ENCODE assay signal across 8 mouse cellular contexts in genomic region chr13:47042024-47042633, GRCm38 (mm10). TPM values are rescaled to one million over a fixed set of nuclear protein-coding genes. Genes with fewer than 3 reads are reported as not detected.
DNase-seq lines count a peak whose midpoint lies in the region; ATAC-seq and TF ChIP-seq lines count a peak whose summit lies in the region.

No protein-coding gene starts in this region.

- H3K9me3 ChIP-seq in forebrain, embryonic 12.5 days = no peaks in the 10 kb centered on the region
- no peaks in the 10 kb centered on the region for H3K9me3 ChIP-seq in kidney, embryonic 14.5 days (ENCODE audit: control insufficient read depth, low read length)

- H3K36me3 ChIP-seq in liver, adult 2 months (ENCODE audit: control insufficient read depth, insufficient read depth, low read length) = peaks cover 6% of the 10 kb centered on the region
- H3K36me3 ChIP-seq in forebrain, embryonic 12.5 days (replicated peaks) = no peaks in the 10 kb centered on the region
- no peaks in the 10 kb centered on the region for H3K36me3 ChIP-seq in kidney, embryonic 14.5 days (ENCODE audit: control insufficient read depth, insufficient read depth, low read length)

- H3K4me2 ChIP-seq in forebrain, embryonic 12.5 days = peak overlapping the region; percentile 100
- peak overlapping the region; percentile 52 for H3K4me2 ChIP-seq in kidney, embryonic 14.5 days (replicated peaks; ENCODE audit: low read depth, low read length)

- H3K4me3 ChIP-seq in liver, adult 2 months (ENCODE audit: insufficient read depth, low read depth, low read length) = peak overlapping the region; percentile 57
- peak overlapping the region; percentile 85 for H3K4me3 ChIP-seq in forebrain, embryonic 12.5 days (replicated peaks)
- H3K4me3 ChIP-seq in kidney, embryonic 14.5 days (ENCODE audit: low read length) = peak overlapping the region; percentile 83; the same call in 1 of the 2 replicates

- DNase-seq in liver, adult 2 months (ENCODE audit: extremely low read depth, low read depth, low spot score) = peak; percentile 71
- DNase-seq in liver = no peak
- peak; percentile 15 for DNase-seq in naive thymus-derived CD4-positive, alpha-beta T cell, adult 2 months (ENCODE audit: low read depth)
- no peak for DNase-seq in spleen, postnatal 4 days (ENCODE audit: low spot score in 2 of 2)
- no peak for DNase-seq in left cerebral cortex, postnatal 4 days
- DNase-seq in thymus, postnatal 10 days (ENCODE audit: low spot score in 2 of 2) = no peak

- H3K79me2 ChIP-seq in liver, adult 2 months (ENCODE audit: control insufficient read depth, insufficient read depth, low read length) = peaks cover 15% of the 10 kb centered on the region; the same call in 1 of the 2 replicates

- H3K4me1 ChIP-seq in liver, adult 2 months (ENCODE audit: control insufficient read depth, insufficient read depth, low read length) = peaks cover 11% of the 10 kb centered on the region
- peaks cover 15% of the 10 kb centered on the region for H3K4me1 ChIP-seq in forebrain, embryonic 12.5 days
- peaks cover 6% of the 10 kb centered on the region; the same call in 1 of the 2 replicates for H3K4me1 ChIP-seq in kidney, embryonic 14.5 days (ENCODE audit: control insufficient read depth, insufficient read depth, low read length)

- WGBS in liver, adult 2 months = 6% methylated on average over 8 of the region's 8 CpGs
- WGBS in forebrain, embryonic 12.5 days = 51% methylated on average over 8 of the region's 8 CpGs
- 54% methylated on average over 8 of the region's 8 CpGs for WGBS in kidney, embryonic 14.5 days

- TF ChIP-seq POLR2A in liver, adult 2 months (IDR thresholded peaks at IDR 0.05; ENCODE audit: extremely low read depth, insufficient read depth, low read length) = no peak

- intact Hi-C loops in left cerebral cortex, postnatal 4 days (cut with DNase I) = no loop called here

- H3K27ac ChIP-seq in liver, adult 2 months (replicated peaks; ENCODE audit: insufficient read depth, low read depth, low read length) = peak overlapping the region; percentile 81
- peak overlapping the region; percentile 27; the same call in 1 of the 2 replicates for H3K27ac ChIP-seq in forebrain, embryonic 12.5 days
- H3K27ac ChIP-seq in kidney, embryonic 14.5 days (ENCODE audit: low read depth, low read length) = no peak overlapping the region

- no peak for TF ChIP-seq CTCF in liver, adult 2 months (IDR thresholded peaks at IDR 0.05; ENCODE audit: low read depth, low read length)

- ATAC-seq in forebrain, embryonic 12.5 days (ENCODE audit: low FRiP score) = no peak
- no peak for ATAC-seq in kidney, embryonic 14.5 days (ENCODE audit: low FRiP score, low TSS enrichment)

- H3K27me3 ChIP-seq in liver, adult 2 months (ENCODE audit: control insufficient read depth, insufficient read depth, low read length) = no peaks in the 10 kb centered on the region
- no peaks in the 10 kb centered on the region for H3K27me3 ChIP-seq in forebrain, embryonic 12.5 days
- no peaks in the 10 kb centered on the region for H3K27me3 ChIP-seq in kidney, embryonic 14.5 days (ENCODE audit: control insufficient read depth, insufficient read depth, low read length)

- H3K9ac ChIP-seq in liver, adult 2 months (ENCODE audit: low read depth, low read length) = peak overlapping the region; percentile 36
- H3K9ac ChIP-seq in forebrain, embryonic 12.5 days = peak overlapping the region; percentile 45; the same call in 1 of the 2 replicates
- H3K9ac ChIP-seq in kidney, embryonic 14.5 days (ENCODE audit: low read depth, low read length) = peak overlapping the region; percentile 48; the same call in 1 of the 2 replicates

RNA-seq across cellular contexts. Expression of gene Kdm1b, which starts 1.2 kb away (rescaled TPM):
- total RNA-seq in liver, adult 2 months (2014; rRNA removed) = 17.5 and 21.1 TPM in 2 replicates
- polyA plus RNA-seq in liver, adult 2 months (2012; rRNA removed) = 7.4 and 9.3 TPM in 2 replicates
- 22.9 and 23.9 TPM in 2 replicates for polyA plus RNA-seq in forebrain, embryonic 12.5 days (2016; fragmentation: Nextera tagmentation; extraction: Ambion mirVana)
- polyA plus RNA-seq in kidney, embryonic 14.5 days (2014; fragmentation: Nextera tagmentation; extraction: Ambion mirVana) = 8.6 and 12.1 TPM in 2 replicates
- 10 to 100 TPM; 23.8 to 34.7 TPM for total RNA-seq in left cerebral cortex, postnatal 4 days (2021)

RNA-seq across cellular contexts. Expression of gene Tpmt, which starts 2.4 kb away (rescaled TPM):
- 33.0 and 45.4 TPM in 2 replicates for total RNA-seq in liver, adult 2 months (2014; rRNA removed)
- polyA plus RNA-seq in liver, adult 2 months (2012; rRNA removed) = 13.9 and 18.9 TPM in 2 replicates
- polyA plus RNA-seq in forebrain, embryonic 12.5 days (2016; fragmentation: Nextera tagmentation; extraction: Ambion mirVana) = 32.4 and 32.9 TPM in 2 replicates
- 23.4 and 29.7 TPM in 2 replicates for polyA plus RNA-seq in kidney, embryonic 14.5 days (2014; fragmentation: Nextera tagmentation; extraction: Ambion mirVana)
- 10 to 100 TPM; 11.8 to 14.8 TPM for total RNA-seq in left cerebral cortex, postnatal 4 days (2021)

RNA-seq across cellular contexts. Expression of gene Nhlrc1, which starts 27.5 kb away (rescaled TPM):
- 0.40 and 0.83 TPM in 2 replicates for total RNA-seq in liver, adult 2 months (2014; rRNA removed)
- 1.8 and 2.9 TPM in 2 replicates for polyA plus RNA-seq in liver, adult 2 months (2012; rRNA removed)
- polyA plus RNA-seq in forebrain, embryonic 12.5 days (2016; fragmentation: Nextera tagmentation; extraction: Ambion mirVana) = 7.1 and 7.2 TPM in 2 replicates
- polyA plus RNA-seq in kidney, embryonic 14.5 days (2014; fragmentation: Nextera tagmentation; extraction: Ambion mirVana) = 2.5 and 3.1 TPM in 2 replicates
- total RNA-seq in left cerebral cortex, postnatal 4 days (2021) = 10 to 100 TPM; 13.8 to 14.9 TPM

Comparison
In these comparisons a context has a peak if more than half of its experiments do, and no peak if none do; other contexts are left out.
1. DNase-seq: peak in liver, adult 2 months (single experiment) and naive thymus-derived CD4-positive, alpha-beta T cell, adult 2 months (single experiment); none in liver (single experiment), spleen, postnatal 4 days (0 of 2), left cerebral cortex, postnatal 4 days (single experiment) and thymus, postnatal 10 days (0 of 2).
2. Peak in every context shown above with its lines, with median percentiles within 50 percentile points of each other: H3K4me3 ChIP-seq and H3K9ac ChIP-seq.